Mouse (Mus musculus) lung, adult 2 months (tissue): ENCODE results near the gene Robo1.

ENCODE experiments used
- CTCF ChIP-seq: fragments of 200-500 bp; IDR thresholded peaks from 2 replicates; pipeline ENCODE4 v1.5.1; 2011; ENCODE audit warnings: mild to moderate bottlenecking, low read length, control low read depth; ENCODE audit not compliant: insufficient read depth
- POLR2A ChIP-seq: fragments of 200-500 bp; IDR thresholded peaks from 2 replicates; pipeline ENCODE4 v1.6.1; 2011; ENCODE audit warnings: low read depth, mild to moderate bottlenecking, control low read depth, low read length, borderline replicate concordance; ENCODE audit errors: extremely low read depth

DNA sequence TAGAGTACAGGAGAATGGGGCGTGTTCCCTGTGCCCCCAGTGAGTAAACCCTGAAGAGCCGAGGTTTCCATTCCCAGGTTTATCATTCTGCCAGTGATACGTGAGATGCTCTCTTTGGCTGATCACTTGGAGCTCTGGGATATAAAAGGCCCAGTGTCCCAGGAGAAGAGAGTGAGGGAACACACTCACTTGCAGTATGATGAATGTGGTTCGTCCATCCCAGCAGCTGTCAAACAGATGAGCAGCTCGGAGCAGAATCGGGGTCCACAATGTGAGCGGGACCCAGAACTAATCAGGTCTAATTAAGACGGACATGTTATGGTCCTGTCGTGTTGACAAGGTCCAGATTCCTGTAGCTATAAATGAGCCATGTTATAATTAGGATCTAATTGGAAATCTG is 94.3 kb downstream of the Robo1 start:
- no peak for TF ChIP-seq CTCF
- no peak for TF ChIP-seq POLR2A
